Mouse (Mus musculus) heart, adult 2 months (tissue): Measurements from ENCODE around the gene Zcchc17.

ENCODE experiments used
- CTCF ChIP-seq: fragments of 200-600 bp; IDR thresholded peaks from 2 replicates; pipeline ENCODE4 v1.8.1; 2022; ENCODE audit warnings: antibody characterized with exemption, mild to moderate bottlenecking, moderate library complexity
- EP300 ChIP-seq: fragments of 200-500 bp; IDR thresholded peaks from 2 replicates; pipeline ENCODE4 v1.6.1; 2011; ENCODE audit warnings: low read depth, low read length, control low read depth; ENCODE audit not compliant: insufficient read depth
- POLR2A ChIP-seq: fragments of 200-500 bp; IDR thresholded peaks from 2 replicates; pipeline ENCODE4 v1.6.1; 2011; ENCODE audit warnings: mild to moderate bottlenecking, low read depth, low read length, control low read depth; ENCODE audit not compliant: insufficient read depth

- TF ChIP-seq POLR2A (no peak), CTCF (no peak), EP300 (no peak)
Observed at GRCm38 (mm10) chr4:130322567-130322966, 37.2 kb downstream of the Zcchc17 start.
